Mouse (Mus musculus): ENCODE data around the gene Pik3c2g. TPM values are rescaled to one million over a fixed set of nuclear protein-coding genes. Genes with fewer than 3 reads are reported as not detected.

Pik3c2g gene
- total RNA-seq, 4 experiments from 2014 or later = 9.4 to 10.0 TPM; not detected in 2

- peak; percentile 40 for DNase-seq
Measured at GRCm38 (mm10) chr6:139841272-139841671, 254.3 kb downstream of the Pik3c2g start.

- no peak for DNase-seq
Measured at GRCm38 (mm10) chr6:139842626-139843025, 255.6 kb downstream of the Pik3c2g start.

DNA sequence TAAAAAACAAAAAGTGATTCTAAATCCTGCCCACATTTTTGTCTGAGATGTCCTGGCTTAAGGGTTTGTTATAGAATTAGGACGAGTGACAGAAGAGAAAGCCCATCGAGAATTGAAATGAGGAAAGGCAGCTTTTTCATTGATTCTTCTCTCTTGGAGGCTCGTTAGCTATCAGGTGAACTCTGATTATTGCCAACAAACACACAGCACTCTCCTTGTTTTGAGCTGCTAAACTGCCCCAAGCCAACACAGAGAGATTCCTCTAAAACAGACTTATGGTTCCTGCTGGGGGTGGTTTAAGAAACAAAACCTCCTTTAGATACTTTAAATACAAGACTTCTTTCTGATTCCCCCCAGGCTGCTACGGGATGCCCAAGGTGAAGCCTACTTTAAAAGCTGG is 256.5 kb downstream of the Pik3c2g start:
- no peak for DNase-seq

- DNase-seq = no peak
Measured at GRCm38 (mm10) chr6:139846889-139847544, 260.0 kb downstream of the Pik3c2g start.

- DNase-seq = no peak
Measured at GRCm38 (mm10) chr6:139849931-139850330, 262.9 kb downstream of the Pik3c2g start.

DNA sequence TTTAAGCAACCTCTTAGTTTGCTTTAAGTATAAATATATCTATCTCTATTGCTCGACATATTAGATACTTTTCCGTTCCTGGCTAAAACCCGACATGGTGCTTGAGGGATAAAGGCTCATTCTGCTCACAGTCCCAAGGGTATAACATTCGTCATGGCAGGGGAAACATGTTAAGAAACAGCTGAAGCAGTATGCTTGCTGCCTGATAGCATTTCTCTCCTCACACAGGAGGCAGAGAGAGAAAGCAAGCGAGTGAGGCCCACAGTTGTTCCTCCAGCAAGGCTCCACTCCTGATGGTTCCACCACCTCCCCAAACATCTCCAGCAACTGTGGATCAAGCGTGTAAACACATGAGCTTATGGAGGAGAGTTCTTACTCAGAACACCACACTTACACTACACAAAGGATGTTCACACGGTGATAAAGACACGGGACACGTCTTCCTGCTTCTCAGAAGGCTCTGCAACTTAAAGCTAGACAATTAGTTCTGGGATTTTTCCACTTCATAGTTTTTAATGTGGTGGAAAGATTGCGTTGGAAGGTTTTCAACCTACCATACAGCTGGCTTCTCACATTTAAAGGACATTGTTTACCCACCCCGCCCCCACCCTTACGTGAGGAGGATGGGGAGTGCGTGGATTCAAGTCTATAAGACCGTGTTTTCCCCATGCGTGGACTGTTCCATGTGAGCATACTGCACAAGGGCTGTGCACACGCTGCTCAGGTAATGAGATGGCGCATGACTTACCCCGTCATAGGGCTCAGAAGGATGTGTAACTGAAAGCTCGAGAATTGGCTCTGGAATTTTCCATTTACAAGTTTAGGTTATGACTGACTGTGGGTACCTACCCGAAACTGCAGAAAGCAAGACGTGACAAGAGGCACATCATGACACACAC is 264.9 kb downstream of the Pik3c2g start:
- DNase-seq = no peak

DNA sequence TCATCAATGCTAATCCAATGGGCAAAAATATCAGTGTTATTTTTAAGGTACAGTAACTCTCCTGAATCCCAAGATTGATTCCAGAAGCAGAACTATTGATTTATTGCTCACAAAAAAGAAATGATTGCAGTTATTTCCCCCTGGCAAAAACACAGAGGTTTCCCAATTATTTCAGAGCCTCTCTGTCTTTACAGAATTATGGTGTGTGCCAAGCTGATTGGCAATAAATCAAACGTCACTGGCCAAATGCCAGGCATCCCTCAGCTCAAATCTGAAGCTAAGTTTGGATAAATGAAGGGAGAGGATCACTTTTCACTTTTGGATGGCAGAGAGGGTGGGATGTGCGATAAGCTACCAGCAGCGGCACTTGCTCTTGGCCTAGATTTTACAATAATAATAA is 265.8 kb downstream of the Pik3c2g start:
- DNase-seq = no peak

DNA sequence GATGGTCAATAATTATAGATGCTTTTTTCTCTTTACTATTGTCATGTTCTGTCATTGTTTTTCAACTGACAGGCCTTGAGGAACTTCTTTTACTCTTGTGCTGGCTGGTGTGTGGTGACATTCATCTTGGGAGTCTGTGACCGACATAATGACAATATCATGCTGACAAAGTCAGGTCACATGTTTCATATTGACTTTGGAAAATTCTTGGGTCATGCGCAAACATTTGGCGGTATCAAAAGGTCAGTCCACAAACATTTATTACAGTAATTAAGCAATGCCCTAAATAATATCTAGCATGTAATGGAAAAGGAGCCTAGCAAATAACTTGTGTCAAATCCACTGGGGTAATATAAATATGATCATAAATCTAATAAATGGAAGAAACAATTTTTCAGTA is 273.1 kb downstream of the Pik3c2g start:
- no peak for DNase-seq

DNA sequence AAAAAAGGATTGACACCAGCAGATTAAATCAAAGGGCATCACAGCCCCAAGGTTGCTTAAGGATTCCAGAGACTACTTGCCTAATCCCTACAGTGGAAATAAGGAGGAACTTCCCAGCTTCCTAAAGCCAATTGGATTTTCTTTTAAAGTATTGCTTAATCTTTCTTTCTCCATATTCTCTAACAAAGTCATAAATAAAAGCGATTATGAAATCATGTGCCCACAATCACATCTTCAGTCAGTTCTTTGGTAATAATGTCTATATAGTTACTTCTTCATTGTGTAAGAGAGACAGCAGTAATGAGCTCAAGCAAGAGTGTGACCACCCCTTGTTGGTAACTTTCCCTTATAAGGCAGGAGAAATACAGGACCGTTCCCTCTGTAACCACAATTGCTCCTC is 274.5 kb downstream of the Pik3c2g start:
- DNase-seq = no peak

- DNase-seq = no peak
Measured at GRCm38 (mm10) chr6:139865059-139865673, 278.1 kb downstream of the Pik3c2g start.

GRCm38 (mm10) chr6:139874418-139875176 is 287.6 kb downstream of the Pik3c2g start:
- DNase-seq = peak; percentile 40

GRCm38 (mm10) chr6:139876691-139877090 is 289.7 kb downstream of the Pik3c2g start:
- no peak for DNase-seq

GRCm38 (mm10) chr6:139877476-139878361 is 290.7 kb downstream of the Pik3c2g start:
- peak; percentile 21 for DNase-seq

GRCm38 (mm10) chr6:139878362-139878696 is 291.3 kb downstream of the Pik3c2g start:
- no peak for DNase-seq

GRCm38 (mm10) chr6:139882076-139882475 is 295.1 kb downstream of the Pik3c2g start:
- no peak for DNase-seq

- no peak for DNase-seq
Measured at GRCm38 (mm10) chr6:139887175-139887574, 300.2 kb downstream of the Pik3c2g start.

DNA sequence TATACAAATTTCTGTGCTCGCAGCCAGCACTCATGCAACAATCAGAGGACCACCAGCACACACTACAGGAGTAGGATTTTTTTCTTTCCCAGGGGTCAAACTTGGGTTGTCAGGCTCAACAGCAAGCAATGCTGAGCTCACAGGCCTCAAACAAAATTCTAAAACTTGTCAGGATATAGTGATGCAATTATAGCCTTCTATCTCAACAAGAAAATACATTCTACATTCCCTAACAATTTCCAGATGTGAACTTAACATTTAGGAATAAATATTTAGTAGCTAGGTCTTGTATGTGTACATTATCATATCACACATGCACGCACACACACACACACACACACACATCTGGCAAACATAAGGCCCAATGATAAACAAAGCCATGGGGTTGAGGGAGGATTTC is 308.6 kb downstream of the Pik3c2g start:
- no peak for DNase-seq

GRCm38 (mm10) chr6:139899630-139900151 is 312.7 kb downstream of the Pik3c2g start:
- no peak for DNase-seq

DNA sequence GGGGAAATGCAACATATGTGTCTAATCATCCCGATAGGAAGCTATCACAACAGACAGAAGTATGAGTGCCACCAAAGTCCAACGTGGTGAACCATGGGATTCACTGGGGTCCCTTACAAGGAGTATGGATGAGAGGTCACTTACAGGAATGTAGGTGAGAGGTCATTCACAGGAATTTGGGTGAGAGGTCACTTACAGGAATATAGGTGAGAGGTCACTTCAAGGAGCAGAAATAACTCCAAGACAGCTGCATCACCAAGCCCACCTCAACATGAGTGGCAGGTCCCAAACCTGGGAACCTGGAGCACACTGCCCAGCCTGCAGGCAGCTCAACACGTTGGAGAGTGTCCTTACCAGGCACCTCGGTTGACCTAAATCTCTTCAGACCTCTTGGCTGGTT is 314.8 kb downstream of the Pik3c2g start:
- DNase-seq = no peak

GRCm38 (mm10) chr6:139907138-139907537 is 320.1 kb downstream of the Pik3c2g start:
- DNase-seq = no peak

GRCm38 (mm10) chr6:139908997-139909669 is 322.1 kb downstream of the Pik3c2g start:
- DNase-seq = no peak
